Comparison of ENCODE assay signal across 20 mouse cellular contexts in the genomic region with DNA sequence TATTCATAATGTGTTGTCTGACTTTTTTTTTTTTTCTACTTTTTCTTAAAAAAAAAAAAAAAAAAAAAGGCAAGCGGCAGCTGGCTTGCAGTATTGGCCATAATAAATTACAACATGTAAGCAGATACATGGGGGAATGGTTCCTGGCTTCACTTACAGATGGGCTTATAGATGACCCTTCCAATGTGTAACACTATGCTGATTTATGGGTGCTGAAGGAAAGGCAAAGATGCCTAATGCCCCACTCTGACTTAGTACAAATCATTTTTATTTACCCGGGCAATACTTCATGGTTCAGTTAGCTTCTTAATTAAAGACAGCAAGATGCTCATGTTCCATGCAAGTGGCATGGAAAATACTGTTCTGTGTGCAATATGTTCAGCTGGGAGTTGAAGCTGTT.
A peak's percentile ranks its signal among the peaks of the same experiment; 100 is the strongest.
DNase-seq lines count a peak whose midpoint lies in the region; ATAC-seq lines count a peak whose summit lies in the region.
"Had no signal": no experiment of that assay in that cellular context is flagged by ENCODE, and none has a peak within 500 bp of the region (broad histone marks: within the 10 kb centered on the region; RNA-seq: fewer than 3 reads in every experiment).

No protein-coding gene starts in this region.

- no peaks in the 10 kb centered on the region for H3K9me3 ChIP-seq in kidney, embryonic 16.5 days (ENCODE audit: low read length)
- no peaks in the 10 kb centered on the region for H3K9me3 ChIP-seq in neural tube, embryonic 15.5 days (replicated peaks)
- H3K9me3 ChIP-seq: embryonic facial prominence, embryonic 15.5 days; forebrain, embryonic 10.5 days; heart, embryonic 12.5 days; hindbrain, embryonic 10.5 days had no signal

- WGBS in kidney, embryonic 16.5 days = 14% methylated on average over 2 of the region's 2 CpGs
- 46% methylated on average over 2 of the region's 2 CpGs for WGBS in neural tube, embryonic 15.5 days

- H3K4me3 ChIP-seq in kidney, embryonic 16.5 days (ENCODE audit: low read length) = no peak overlapping the region
- H3K4me3 ChIP-seq in neural tube, embryonic 15.5 days (replicated peaks) = no peak overlapping the region
- H3K4me3 ChIP-seq: embryonic facial prominence, embryonic 15.5 days; erythroblast, embryonic 14.5 days; forebrain, embryonic 10.5 days; gastrocnemius, adult 2 months; heart, embryonic 12.5 days; hindbrain, embryonic 10.5 days had no signal

- H3K27ac ChIP-seq in kidney, embryonic 16.5 days (ENCODE audit: low read length) = peak overlapping the region; percentile 56
- H3K27ac ChIP-seq in neural tube, embryonic 15.5 days (replicated peaks) = no peak overlapping the region
- H3K27ac ChIP-seq: embryonic facial prominence, embryonic 15.5 days; forebrain, embryonic 10.5 days; gastrocnemius, adult 2 months; hindbrain, embryonic 10.5 days; hindbrain, embryonic 14.5 days had no signal

- no peak overlapping the region for H3K9ac ChIP-seq in kidney, embryonic 16.5 days (replicated peaks; ENCODE audit: low read length)
- no peak overlapping the region for H3K9ac ChIP-seq in neural tube, embryonic 15.5 days (replicated peaks)
- H3K9ac ChIP-seq: embryonic facial prominence, embryonic 15.5 days; heart, embryonic 12.5 days; hindbrain, embryonic 14.5 days had no signal

- H3K36me3 ChIP-seq in kidney, embryonic 16.5 days (ENCODE audit: insufficient read depth, low read length) = no peaks in the 10 kb centered on the region
- H3K36me3 ChIP-seq in neural tube, embryonic 15.5 days = no peaks in the 10 kb centered on the region
- H3K36me3 ChIP-seq: embryonic facial prominence, embryonic 15.5 days; forebrain, embryonic 10.5 days; heart, embryonic 12.5 days; hindbrain, embryonic 10.5 days had no signal

- peak; percentile 19 for DNase-seq in embryo, embryonic 11 days
- DNase-seq in embryo, embryonic 9.5 days (ENCODE audit: extremely low spot score) = no peak
- DNase-seq in kidney, adult 18-20 months = no peak
- DNase-seq in mesoderm, embryonic 11.5 days (ENCODE audit: low read depth, low spot score) = peak; percentile 55
- DNase-seq in spleen, postnatal 14 days (ENCODE audit: low spot score in 2 of 2) = no peak
- DNase-seq: adrenal gland, postnatal 14 days; cerebellum, adult 11-12 months; cerebellum, adult 9-10 months; cerebellum, postnatal 25 days; gastrocnemius, adult 2 months; gastrocnemius, postnatal 25 days had no signal

- no peak overlapping the region for H3K4me2 ChIP-seq in kidney, embryonic 16.5 days (replicated peaks; ENCODE audit: low read depth, low read length)
- H3K4me2 ChIP-seq in neural tube, embryonic 15.5 days = no peak overlapping the region
- H3K4me2 ChIP-seq: embryonic facial prominence, embryonic 15.5 days; heart, embryonic 12.5 days; hindbrain, embryonic 14.5 days had no signal

- H3K4me1 ChIP-seq in kidney, embryonic 16.5 days (ENCODE audit: insufficient read depth, low read length) = peaks cover 11% of the 10 kb centered on the region; the same call in 1 of the 2 replicates
- H3K4me1 ChIP-seq in neural tube, embryonic 15.5 days = 0 out of 2 replicates have a peak, but pooled peaks cover 3% of the 10 kb centered on the region
- H3K4me1 ChIP-seq: embryonic facial prominence, embryonic 15.5 days; forebrain, embryonic 10.5 days; heart, embryonic 12.5 days; hindbrain, embryonic 10.5 days had no signal

- no peaks in the 10 kb centered on the region for H3K27me3 ChIP-seq in kidney, embryonic 16.5 days (ENCODE audit: insufficient read depth, low read length)
- no peaks in the 10 kb centered on the region for H3K27me3 ChIP-seq in neural tube, embryonic 15.5 days (replicated peaks)
- H3K27me3 ChIP-seq: embryonic facial prominence, embryonic 15.5 days; heart, embryonic 12.5 days had no signal

- peak; percentile 87 for ATAC-seq in kidney, embryonic 16.5 days (ENCODE audit: low FRiP score, low TSS enrichment)
- 0 out of 2 replicates have a peak, but pooled peaks have one; percentile 45 for ATAC-seq in neural tube, embryonic 15.5 days (ENCODE audit: low FRiP score)
- ATAC-seq: forebrain, embryonic 14.5 days had no signal

Comparison
In these comparisons a context has a peak if more than half of its experiments do, and no peak if none do; other contexts are left out.
1. DNase-seq: peak in embryo, embryonic 11 days (single experiment) and mesoderm, embryonic 11.5 days (single experiment); none in embryo, embryonic 9.5 days (single experiment), kidney, adult 18-20 months (single experiment) and spleen, postnatal 14 days (0 of 2).